Mouse (Mus musculus) hindbrain, embryonic 12.5 days (tissue): Measurements from ENCODE around the gene Dock10. TPM values are rescaled to one million over a fixed set of nuclear protein-coding genes. Genes with fewer than 3 reads are reported as not detected.

Experiments used
- ATAC-seq: fragments of 200-750 bp; cut with Nextera tagmentation; 2 replicates; pipeline ENCODE4 v1.8.0; 2017; ENCODE audit warnings: moderate TSS enrichment; ENCODE audit not compliant: low FRiP score
- H3K27ac ChIP-seq: fragments of 300-500 bp; sonication (generic); 2 replicates; pipeline ENCODE4 v1.5.1; 2016; ENCODE audit warnings: mild to moderate bottlenecking
- H3K27me3 ChIP-seq: fragments of 300-500 bp; sonication (generic); 2 replicates; pipeline ENCODE4 v1.6.1; 2016; ENCODE audit warnings: mild to moderate bottlenecking
- H3K36me3 ChIP-seq: fragments of 300-500 bp; sonication (generic); 2 replicates; pipeline ENCODE4 v1.6.1; 2016; ENCODE audit warnings: mild to moderate bottlenecking
- H3K4me1 ChIP-seq: fragments of 300-500 bp; sonication (generic); 2 replicates; pipeline ENCODE4 v1.6.1; 2016
- H3K4me2 ChIP-seq: fragments of 300-500 bp; sonication (generic); replicated peaks from 2 replicates; pipeline ENCODE4 v1.6.1; 2016; ENCODE audit warnings: mild to moderate bottlenecking
- H3K4me3 ChIP-seq: fragments of 300-500 bp; sonication (generic); 2 replicates; pipeline ENCODE4 v1.5.1; 2016; ENCODE audit warnings: mild to moderate bottlenecking
- H3K9ac ChIP-seq: fragments of 300-500 bp; sonication (generic); 2 replicates; pipeline ENCODE4 v1.6.1; 2016; ENCODE audit warnings: mild to moderate bottlenecking, moderate library complexity
- H3K9me3 ChIP-seq: fragments of 300-500 bp; sonication (generic); replicated peaks from 2 replicates; pipeline ENCODE4 v1.6.1; 2016; ENCODE audit warnings: mild to moderate bottlenecking
- WGBS: fragments of 180-500 bp; shearing (Covaris S2); methylation state at CpG from one replicate; pipeline ENCODE4 v1.1.7; 2016; 5-methylcytosine and 5-hydroxymethylcytosine counted together
- polyA plus RNA-seq: library from polyadenylated mRNA; unstranded; fragments of >200 nt; fragmentation: Nextera tagmentation; extraction: Ambion mirVana; gene quantifications from 2 replicates; pipeline ENCODE4 v1.2.1, GENCODE M21; 2016

The Dock10 gene
- polyA plus RNA-seq, 1 experiment from 2014 or later = 5.4 TPM

- no peak for ATAC-seq
- Histone ChIP-seq H3K9ac (no peak overlapping the region), H3K27ac (no peak overlapping the region), H3K4me3 (no peak overlapping the region), H3K9me3 (no peaks in the 10 kb centered on the region), H3K4me1 (no peaks in the 10 kb centered on the region), H3K36me3 (no peaks in the 10 kb centered on the region), H3K4me2 (no peak overlapping the region), H3K27me3 (no peaks in the 10 kb centered on the region)
- WGBS = 80% methylated on average over 7 of the region's 7 CpGs
Measured at GRCm38 (mm10) chr1:80670387-80670786, 87.9 kb downstream of the Dock10 start.

GRCm38 (mm10) chr1:80665761-80666160, 92.6 kb downstream of the Dock10 start:
- ATAC-seq = no peak
- no peaks in the 10 kb centered on the region for H3K4me1 ChIP-seq
- H3K9me3 ChIP-seq = no peaks in the 10 kb centered on the region

GRCm38 (mm10) chr1:80665161-80665560, 93.2 kb downstream of the Dock10 start:
- no peaks in the 10 kb centered on the region for H3K36me3 ChIP-seq
- WGBS = 93% methylated on average over 6 of the region's 6 CpGs

More at GRCm38 (mm10) chr1:80665761-80666160, 92.6 kb downstream of the Dock10 start:
- Histone ChIP-seq H3K4me3 (no peak overlapping the region), H3K9ac (no peak overlapping the region), H3K4me2 (no peak overlapping the region), H3K27me3 (no peaks in the 10 kb centered on the region), H3K27ac (no peak overlapping the region), H3K36me3 (no peaks in the 10 kb centered on the region)

GRCm38 (mm10) chr1:80661506-80662402, 96.6 kb downstream of the Dock10 start:
- no peaks in the 10 kb centered on the region for H3K4me1 ChIP-seq
- no peaks in the 10 kb centered on the region for H3K36me3 ChIP-seq
- H3K27ac ChIP-seq = no peak overlapping the region
- H3K9me3 ChIP-seq = no peaks in the 10 kb centered on the region
- 80% methylated on average over 11 of the region's 11 CpGs for WGBS
- peak; percentile 71 for ATAC-seq
- no peaks in the 10 kb centered on the region for H3K27me3 ChIP-seq
- H3K4me2 ChIP-seq = no peak overlapping the region
- no peak overlapping the region for H3K9ac ChIP-seq
- no peak overlapping the region for H3K4me3 ChIP-seq

More at GRCm38 (mm10) chr1:80665161-80665560, 93.2 kb downstream of the Dock10 start:
- H3K9me3 ChIP-seq = no peaks in the 10 kb centered on the region
- no peak overlapping the region for H3K4me3 ChIP-seq
- no peak overlapping the region for H3K4me2 ChIP-seq
- no peaks in the 10 kb centered on the region for H3K4me1 ChIP-seq
- ATAC-seq = no peak
- no peaks in the 10 kb centered on the region for H3K27me3 ChIP-seq
- no peak overlapping the region for H3K9ac ChIP-seq
- H3K27ac ChIP-seq = no peak overlapping the region

DNA sequence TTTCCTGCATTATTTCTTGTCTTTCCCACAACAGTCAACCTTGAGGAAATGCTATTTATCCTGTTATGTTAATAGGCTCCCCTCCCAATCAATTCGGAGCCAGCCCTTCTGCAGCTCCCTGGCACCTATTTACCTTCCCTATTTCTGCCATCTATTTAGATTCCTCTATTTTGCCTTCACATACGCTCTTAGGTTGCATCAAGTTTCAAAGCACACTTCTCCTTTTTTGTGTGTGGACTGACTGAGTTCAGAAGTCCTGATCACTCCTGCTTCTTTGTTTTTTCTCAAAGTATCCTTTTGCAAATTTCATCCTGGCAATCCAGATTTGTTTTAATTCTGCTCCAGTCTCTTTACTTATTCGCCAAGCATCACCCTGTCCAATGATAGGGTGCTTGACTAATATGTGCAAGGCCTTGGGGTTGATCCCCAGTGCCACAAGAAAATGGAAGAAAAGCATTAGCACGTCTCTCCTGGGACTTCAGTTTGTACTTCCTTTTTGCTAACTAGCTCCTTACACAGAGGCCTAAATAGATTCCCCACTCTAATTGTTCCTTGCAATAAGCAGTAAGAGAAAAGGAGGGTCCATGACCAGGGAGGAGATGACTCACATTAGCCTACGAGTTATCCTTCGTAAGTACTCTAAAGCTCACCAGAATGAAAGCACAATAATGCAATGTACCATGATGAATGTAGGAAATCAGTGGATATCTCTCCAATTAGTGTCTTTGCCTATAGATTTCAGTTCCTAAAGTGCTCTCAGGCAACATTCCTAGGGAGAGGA, 98.7 kb downstream of the Dock10 start:
- Histone ChIP-seq H3K4me3 (no peak overlapping the region), H3K4me1 (no peaks in the 10 kb centered on the region), H3K27ac (no peak overlapping the region), H3K27me3 (no peaks in the 10 kb centered on the region), H3K4me2 (no peak overlapping the region), H3K9ac (no peak overlapping the region), H3K36me3 (no peaks in the 10 kb centered on the region), H3K9me3 (no peaks in the 10 kb centered on the region)
- 74% methylated on average over 6 of the region's 6 CpGs for WGBS
- no peak for ATAC-seq

- Histone ChIP-seq H3K4me2 (no peak overlapping the region), H3K9ac (no peak overlapping the region), H3K27me3 (no peaks in the 10 kb centered on the region), H3K4me3 (no peak overlapping the region), H3K27ac (no peak overlapping the region), H3K4me1 (no peaks in the 10 kb centered on the region), H3K9me3 (no peaks in the 10 kb centered on the region), H3K36me3 (no peaks in the 10 kb centered on the region)
- WGBS = 57% methylated on average over 2 of the region's 2 CpGs
- no peak for ATAC-seq
Measured at GRCm38 (mm10) chr1:80656389-80656788, 101.9 kb downstream of the Dock10 start.

GRCm38 (mm10) chr1:80655854-80656253, 102.5 kb downstream of the Dock10 start:
- H3K27me3 ChIP-seq = no peaks in the 10 kb centered on the region
- no peaks in the 10 kb centered on the region for H3K4me1 ChIP-seq
- H3K4me2 ChIP-seq = no peak overlapping the region
- no peaks in the 10 kb centered on the region for H3K9me3 ChIP-seq
- H3K9ac ChIP-seq = no peak overlapping the region
- no peak for ATAC-seq
- no peak overlapping the region for H3K27ac ChIP-seq
- H3K4me3 ChIP-seq = no peak overlapping the region
- WGBS = 60% methylated on average over 1 of the region's 1 CpGs
- H3K36me3 ChIP-seq = no peaks in the 10 kb centered on the region

DNA sequence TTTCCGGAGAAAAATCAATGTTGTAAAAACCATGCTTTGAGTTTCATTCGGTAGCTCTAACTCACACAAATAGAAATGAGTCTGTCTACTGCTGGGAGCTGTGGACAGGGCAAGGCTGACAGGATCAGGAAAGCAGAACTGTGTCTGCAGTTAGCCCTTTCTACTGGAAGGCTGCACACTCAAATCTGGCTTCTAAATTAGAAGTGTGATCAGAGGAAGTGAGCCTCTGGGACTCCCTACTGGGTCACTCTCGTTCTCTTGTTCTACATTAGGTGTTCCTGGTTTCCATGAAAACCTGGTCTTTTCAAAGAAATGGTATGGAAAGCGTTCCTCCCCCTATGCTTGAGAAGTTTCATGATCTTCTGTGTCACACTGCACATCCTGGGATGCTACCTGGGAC, 103.1 kb downstream of the Dock10 start:
- Histone ChIP-seq H3K36me3 (no peaks in the 10 kb centered on the region), H3K4me3 (no peak overlapping the region), H3K9me3 (no peaks in the 10 kb centered on the region), H3K9ac (no peak overlapping the region), H3K4me1 (no peaks in the 10 kb centered on the region), H3K27me3 (no peaks in the 10 kb centered on the region), H3K27ac (no peak overlapping the region), H3K4me2 (no peak overlapping the region)
- WGBS = 85% methylated on average over 4 of the region's 4 CpGs
- no peak for ATAC-seq

- no peaks in the 10 kb centered on the region for H3K4me1 ChIP-seq
- no peaks in the 10 kb centered on the region for H3K27me3 ChIP-seq
- ATAC-seq = no peak
- no peak overlapping the region for H3K4me2 ChIP-seq
- no peaks in the 10 kb centered on the region for H3K36me3 ChIP-seq
- no peak overlapping the region for H3K27ac ChIP-seq
- 98% methylated on average over 1 of the region's 1 CpGs for WGBS
- H3K4me3 ChIP-seq = no peak overlapping the region
- H3K9me3 ChIP-seq = no peaks in the 10 kb centered on the region
- H3K9ac ChIP-seq = no peak overlapping the region
Measured at GRCm38 (mm10) chr1:80654177-80654576, 104.2 kb downstream of the Dock10 start.

GRCm38 (mm10) chr1:80652803-80653202, 105.5 kb downstream of the Dock10 start:
- Histone ChIP-seq H3K9me3 (no peaks in the 10 kb centered on the region), H3K27me3 (no peaks in the 10 kb centered on the region), H3K4me1 (no peaks in the 10 kb centered on the region), H3K27ac (no peak overlapping the region), H3K9ac (no peak overlapping the region), H3K36me3 (no peaks in the 10 kb centered on the region), H3K4me3 (no peak overlapping the region), H3K4me2 (no peak overlapping the region)
- no peak for ATAC-seq

GRCm38 (mm10) chr1:80652083-80652482, 106.2 kb downstream of the Dock10 start:
- Histone ChIP-seq H3K27me3 (no peaks in the 10 kb centered on the region), H3K9me3 (no peaks in the 10 kb centered on the region), H3K27ac (no peak overlapping the region), H3K4me2 (no peak overlapping the region), H3K4me1 (no peaks in the 10 kb centered on the region), H3K9ac (no peak overlapping the region), H3K4me3 (no peak overlapping the region), H3K36me3 (no peaks in the 10 kb centered on the region)
- 79% methylated on average over 2 of the region's 2 CpGs for WGBS
- no peak for ATAC-seq

DNA sequence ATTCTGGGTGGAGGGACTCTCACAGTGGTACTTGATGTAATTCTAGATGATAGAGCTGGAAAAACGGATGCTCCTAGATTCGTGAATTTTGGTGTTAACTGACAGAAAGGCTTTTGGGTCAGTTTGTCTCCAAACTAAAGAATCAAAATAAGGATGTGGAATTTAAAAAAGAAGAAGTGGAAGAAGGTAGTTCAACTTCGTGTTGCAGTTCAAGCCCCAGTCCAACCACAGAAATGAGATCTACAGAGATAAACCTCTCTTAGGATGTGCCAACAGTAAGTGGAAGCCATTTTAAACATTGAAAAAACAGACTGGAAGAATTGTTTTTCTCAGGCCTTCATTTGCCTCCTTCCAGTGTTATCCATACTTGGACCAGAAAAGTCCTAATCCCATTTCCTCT, 111.7 kb downstream of the Dock10 start:
- no peak for ATAC-seq
- no peaks in the 10 kb centered on the region for H3K27me3 ChIP-seq
- 83% methylated on average over 3 of the region's 3 CpGs for WGBS
- H3K9me3 ChIP-seq = no peaks in the 10 kb centered on the region
- no peak overlapping the region for H3K27ac ChIP-seq
- no peaks in the 10 kb centered on the region for H3K4me1 ChIP-seq
- H3K36me3 ChIP-seq = no peaks in the 10 kb centered on the region
- no peak overlapping the region for H3K9ac ChIP-seq
- no peak overlapping the region for H3K4me3 ChIP-seq
- H3K4me2 ChIP-seq = no peak overlapping the region
